Mouse (Mus musculus) lung, embryonic 14.5 days (tissue): ENCODE measurements around the gene Samsn1. TPM values are rescaled to one million over a fixed set of nuclear protein-coding genes. Genes with fewer than 3 reads are reported as not detected.
"Not testable (repeated sequence)": the region's sequence is repeated elsewhere in the genome, so short reads cannot be mapped to it uniquely, and the experiment has no call there.

Source experiments
- ATAC-seq: fragments of 200-750 bp; cut with Nextera tagmentation; 2 replicates; pipeline ENCODE4 v1.8.0; 2017; ENCODE audit warnings: mild to moderate bottlenecking, moderate TSS enrichment, moderate library complexity; ENCODE audit not compliant: insufficient read depth
- DNase-seq: peaks from one replicate; pipeline ENCODE4 v3.0.0-alpha.2; 2015
- H3K27ac ChIP-seq: fragments of 300-500 bp; sonication (generic); 2 replicates; pipeline ENCODE4 v1.5.1; 2014; ENCODE audit warnings: low read depth, mild to moderate bottlenecking, moderate library complexity
- H3K27me3 ChIP-seq: fragments of 300-500 bp; sonication (generic); 2 replicates; pipeline ENCODE4 v1.6.1; 2014; ENCODE audit warnings: low read length, control low read depth; ENCODE audit not compliant: insufficient read depth
- H3K36me3 ChIP-seq: fragments of 300-500 bp; sonication (generic); 2 replicates; pipeline ENCODE4 v1.6.1; 2014; ENCODE audit warnings: control low read depth; ENCODE audit not compliant: insufficient read depth
- H3K4me1 ChIP-seq: fragments of 300-500 bp; sonication (generic); 2 replicates; pipeline ENCODE4 v1.6.1; 2014; ENCODE audit warnings: antibody characterized with exemption, control low read depth; ENCODE audit not compliant: insufficient read depth
- H3K4me2 ChIP-seq: fragments of 300-500 bp; sonication (generic); 2 replicates; pipeline ENCODE4 v1.6.1; 2014; ENCODE audit warnings: mild to moderate bottlenecking
- H3K4me3 ChIP-seq: fragments of 300-500 bp; sonication (generic); 2 replicates; pipeline ENCODE4 v1.5.1; 2014; ENCODE audit warnings: low read depth, low read length
- H3K9ac ChIP-seq: fragments of 300-500 bp; sonication (generic); 2 replicates; pipeline ENCODE4 v1.6.1; 2014
- H3K9me3 ChIP-seq: fragments of 300-500 bp; sonication (generic); 2 replicates; pipeline ENCODE4 v1.6.1; 2016; ENCODE audit warnings: low read depth, low read length, control low read depth
- CTCF ChIP-seq: IDR thresholded peaks from 2 replicates; pipeline ENCODE4 v1.5.1; 2016; ENCODE audit warnings: antibody characterized with exemption, low read depth
- WGBS: fragments of 180-500 bp; shearing (Covaris S2); extraction: QIAGEN DNeasy Blood & Tissue Kit; methylation state at CpG from one replicate; pipeline ENCODE4 v1.1.7; 2014; 5-methylcytosine and 5-hydroxymethylcytosine counted together
- polyA plus RNA-seq: library from polyadenylated mRNA; unstranded; fragments of >200 nt; fragmentation: Nextera tagmentation; extraction: Ambion mirVana; gene quantifications from 2 replicates; pipeline ENCODE4 v1.2.1, GENCODE M21; 2014

Gene Samsn1
- polyA plus RNA-seq, 1 experiment from 2014 or later = 3.9 TPM

DNA sequence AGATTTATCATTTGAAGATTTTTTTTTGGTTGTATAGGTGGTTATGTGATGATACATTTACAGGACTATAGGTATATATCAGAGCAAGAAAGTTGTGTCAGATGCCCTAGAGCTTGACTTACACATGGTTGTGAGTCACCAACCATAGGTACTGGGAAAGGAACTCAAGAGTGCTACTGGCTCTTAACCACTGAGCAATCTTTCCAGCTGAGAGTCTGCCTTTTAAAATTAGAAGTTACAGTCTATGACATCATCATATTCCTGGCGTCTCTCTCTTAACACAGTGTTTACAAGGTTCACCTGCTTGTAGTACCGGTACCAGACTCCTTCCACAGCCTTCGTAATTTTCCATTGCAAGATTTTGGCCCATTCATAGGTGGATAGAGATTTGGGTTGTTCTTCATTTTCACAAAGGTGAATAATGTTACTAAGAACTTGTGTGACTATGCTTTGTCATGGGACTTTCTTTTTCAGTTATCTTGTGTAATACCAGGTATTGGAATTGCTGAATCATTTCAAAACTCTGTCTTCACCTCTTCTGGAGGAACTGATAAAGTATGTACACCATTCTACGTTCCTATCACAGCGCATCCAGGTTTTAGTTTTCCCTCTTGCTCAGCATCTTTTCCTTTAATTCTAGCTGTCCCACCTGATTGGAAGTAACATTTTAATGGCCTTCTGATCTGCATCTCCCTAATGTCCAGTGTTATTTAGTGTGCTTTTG lies 184.2 kb downstream of the Samsn1 start:
- DNase-seq (no peak), ATAC-seq (no peak)
- Histone ChIP-seq H3K9me3 (no peaks in the 10 kb centered on the region), H3K27me3 (no peaks in the 10 kb centered on the region), H3K4me3 (no peak overlapping the region), H3K4me1 (no peaks in the 10 kb centered on the region), H3K27ac (no peak overlapping the region), H3K36me3 (no peaks in the 10 kb centered on the region), H3K9ac (no peak overlapping the region), H3K4me2 (no peak overlapping the region)
- TF ChIP-seq CTCF = no peak
- WGBS = 87% methylated on average over 5 of the region's 5 CpGs

DNA sequence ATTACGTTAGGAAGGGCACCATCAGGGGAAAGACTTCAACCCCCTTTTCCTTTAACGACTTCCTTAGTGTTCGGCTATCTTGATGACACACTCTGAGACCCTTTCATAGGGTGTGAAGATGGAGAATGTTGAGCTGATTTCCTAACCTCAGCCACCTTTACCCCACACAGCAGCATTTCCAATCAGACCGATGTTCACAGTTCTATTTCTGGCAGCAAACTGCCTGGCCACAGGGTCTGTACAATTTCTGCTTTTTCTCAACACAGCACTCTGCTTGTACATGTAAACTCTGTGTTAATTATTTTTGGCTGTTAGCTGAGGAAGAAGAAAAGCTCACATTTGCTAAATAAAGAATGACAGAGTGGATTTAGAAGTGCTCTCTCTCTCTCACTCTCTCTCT lies 190.7 kb downstream of the Samsn1 start:
- H3K27me3 ChIP-seq = no peaks in the 10 kb centered on the region
- no peak for DNase-seq
- no peaks in the 10 kb centered on the region for H3K9me3 ChIP-seq
- no peak overlapping the region for H3K4me2 ChIP-seq
- H3K36me3 ChIP-seq = no peaks in the 10 kb centered on the region
- WGBS = 31% methylated on average over 4 of the region's 4 CpGs
- ATAC-seq = no peak
- H3K27ac ChIP-seq = no peak overlapping the region
- no peak overlapping the region for H3K9ac ChIP-seq
- no peaks in the 10 kb centered on the region for H3K4me1 ChIP-seq
- TF ChIP-seq CTCF = no peak
- H3K4me3 ChIP-seq = no peak overlapping the region

DNA sequence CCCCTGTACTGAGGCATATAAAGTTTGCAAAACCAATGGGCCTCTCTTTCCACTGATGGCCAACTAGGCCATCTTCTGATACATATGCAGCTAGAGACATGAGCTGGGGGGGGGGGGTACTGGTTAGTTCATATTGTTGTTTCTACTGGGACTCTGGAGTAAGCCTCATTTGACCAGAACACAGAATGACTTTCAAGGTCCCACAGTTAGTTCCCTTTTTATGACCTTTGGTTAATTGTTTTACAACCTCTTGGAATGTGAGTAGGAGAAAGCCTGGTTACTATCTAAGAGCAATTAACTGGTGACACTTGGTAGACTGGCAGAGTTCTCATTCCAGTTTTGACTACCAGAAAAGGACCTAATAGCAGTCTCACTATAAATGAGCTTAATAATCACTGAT lies 195.1 kb downstream of the Samsn1 start:
- not testable (repeated sequence) for H3K9ac ChIP-seq, H3K9me3 ChIP-seq, H3K27me3 ChIP-seq, DNase-seq, H3K4me3 ChIP-seq, ATAC-seq, H3K27ac ChIP-seq, H3K4me1 ChIP-seq, H3K36me3 ChIP-seq, H3K4me2 ChIP-seq

DNA sequence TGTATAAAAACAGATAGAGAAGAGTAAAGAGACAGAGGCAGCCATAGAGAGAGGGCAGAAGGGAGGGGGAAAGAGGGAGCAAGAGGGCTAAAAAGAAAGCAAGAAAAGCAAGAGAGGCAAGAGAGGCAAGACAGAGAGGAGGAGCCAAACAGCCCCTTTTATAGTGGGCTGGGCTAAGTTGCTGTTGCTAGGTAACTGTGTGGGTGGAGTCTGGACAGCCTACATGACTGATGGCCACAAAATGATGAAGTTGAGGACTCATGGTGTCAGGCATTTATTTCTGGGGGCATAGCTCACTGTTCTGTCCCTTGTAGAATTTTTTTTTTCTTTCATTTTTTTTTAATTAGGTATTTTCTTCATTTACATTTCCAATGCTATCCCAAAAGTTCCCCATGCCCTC lies 195.6 kb downstream of the Samsn1 start:
- ATAC-seq (no peak), DNase-seq (no peak)
- Histone ChIP-seq H3K9me3 (no peaks in the 10 kb centered on the region), H3K4me1 (no peaks in the 10 kb centered on the region), H3K36me3 (no peaks in the 10 kb centered on the region), H3K9ac (no peak overlapping the region), H3K27ac (no peak overlapping the region), H3K27me3 (no peaks in the 10 kb centered on the region), H3K4me2 (no peak overlapping the region), H3K4me3 (no peak overlapping the region)
- no peak for TF ChIP-seq CTCF

DNA sequence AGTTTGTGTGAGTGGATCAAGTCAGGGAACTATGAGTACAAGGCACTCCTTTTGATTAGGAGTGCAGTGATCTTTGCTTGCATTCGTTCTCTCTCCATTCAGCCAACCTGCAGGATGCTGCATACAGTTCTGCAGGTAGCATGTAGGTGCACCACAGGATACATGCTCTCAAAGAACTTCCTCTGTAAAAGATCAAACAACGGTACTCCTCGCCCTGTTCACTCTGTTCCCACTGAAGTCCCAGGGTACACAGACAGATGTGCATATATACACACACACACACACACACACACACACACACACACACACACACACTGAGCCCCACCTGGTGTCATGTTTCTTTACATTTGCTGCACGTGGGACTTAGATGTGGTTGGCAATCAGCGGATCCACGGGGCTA lies 198.9 kb downstream of the Samsn1 start:
- H3K27ac ChIP-seq = no peak overlapping the region
- no peak overlapping the region for H3K4me3 ChIP-seq
- no peaks in the 10 kb centered on the region for H3K27me3 ChIP-seq
- H3K9me3 ChIP-seq = no peaks in the 10 kb centered on the region
- H3K4me2 ChIP-seq = no peak overlapping the region
- ATAC-seq (no peak), DNase-seq (no peak)
- no peaks in the 10 kb centered on the region for H3K36me3 ChIP-seq
- WGBS = 51% methylated on average over 6 of the region's 6 CpGs
- no peaks in the 10 kb centered on the region for H3K4me1 ChIP-seq
- TF ChIP-seq CTCF = no peak
- no peak overlapping the region for H3K9ac ChIP-seq

DNA sequence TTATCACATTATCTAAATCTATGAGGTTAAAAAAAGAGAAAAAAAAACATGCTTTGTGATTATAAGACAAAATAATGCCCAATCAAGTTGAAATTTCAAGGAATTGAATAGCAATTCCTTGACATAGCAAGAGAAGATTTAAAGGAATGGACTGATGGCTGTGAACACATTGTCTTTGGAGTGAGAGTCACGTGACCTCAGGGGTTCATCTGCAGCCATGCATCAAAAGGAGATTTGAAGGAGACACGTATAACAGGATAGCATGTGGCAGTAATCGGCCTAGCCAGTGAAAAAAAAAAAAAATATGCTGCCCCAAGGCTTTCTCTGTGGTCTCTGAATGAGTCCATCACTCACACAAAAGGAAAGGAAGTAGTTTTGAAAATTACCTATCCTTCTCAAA lies 201.1 kb downstream of the Samsn1 start:
- WGBS = 60% methylated on average over 3 of the region's 3 CpGs
- no peak for ATAC-seq

More for the DNA sequence above, 201.1 kb downstream of the Samsn1 start:
- Histone ChIP-seq H3K9me3 (no peaks in the 10 kb centered on the region), H3K4me1 (no peaks in the 10 kb centered on the region), H3K4me3 (no peak overlapping the region), H3K27ac (no peak overlapping the region), H3K9ac (no peak overlapping the region), H3K4me2 (no peak overlapping the region), H3K27me3 (no peaks in the 10 kb centered on the region), H3K36me3 (no peaks in the 10 kb centered on the region)
- no peak for TF ChIP-seq CTCF
- DNase-seq = no peak
